Mouse (Mus musculus): Measurements from ENCODE around the gene Adgre1.
"Not testable (repeated sequence)": the region's sequence is repeated elsewhere in the genome, so short reads cannot be mapped to it uniquely, and the experiment has no call there.

The Adgre1 gene

DNA sequence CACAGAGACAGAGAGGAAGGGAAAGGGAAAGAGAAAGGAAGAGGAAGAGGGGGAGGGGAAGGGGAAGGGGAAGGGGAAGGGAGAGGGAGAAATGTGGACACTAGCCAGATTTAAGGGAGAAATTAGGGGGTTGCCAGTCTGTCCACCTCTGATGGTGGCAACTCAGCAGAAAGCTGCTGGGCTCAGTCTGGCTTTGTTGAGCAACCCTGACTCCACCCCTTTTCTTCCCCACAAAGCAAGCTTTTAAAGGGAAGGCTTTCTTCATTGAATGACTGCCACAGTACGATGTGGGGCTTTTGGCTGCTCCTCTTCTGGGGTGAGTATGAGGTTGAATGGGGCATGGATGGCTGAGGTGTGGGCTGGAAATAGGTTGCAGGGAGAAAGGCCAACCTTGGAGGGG, at the start of gene Adgre1:
Gene Adgre1 (plus strand): TSS at position 251 of the 400 bp plus-strand sequence.
- no peak for DNase-seq (ENCODE audit: low spot score in 2 of 2)

DNA sequence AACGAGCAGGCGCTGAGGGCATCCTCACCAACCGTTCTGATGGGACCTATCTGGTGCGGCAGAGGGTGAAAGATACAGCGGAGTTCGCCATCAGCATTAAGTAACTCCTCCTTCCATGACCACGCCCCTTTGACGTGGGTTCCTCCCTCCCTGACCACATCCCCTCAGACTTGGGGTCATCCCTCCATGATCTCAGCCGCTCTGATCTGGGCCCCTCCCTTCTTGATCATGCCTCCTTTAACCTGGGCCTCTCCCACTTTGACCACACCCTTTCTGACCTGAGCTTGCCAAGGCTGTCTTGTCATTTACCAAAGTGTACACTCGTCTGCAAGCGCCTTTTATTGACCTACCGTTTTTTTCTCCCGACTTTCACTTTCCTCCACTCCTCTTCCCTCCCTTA, 46.7 kb upstream of the Adgre1 start:
- DNase-seq (ENCODE audit: low spot score in 2 of 2), result no peak

DNA sequence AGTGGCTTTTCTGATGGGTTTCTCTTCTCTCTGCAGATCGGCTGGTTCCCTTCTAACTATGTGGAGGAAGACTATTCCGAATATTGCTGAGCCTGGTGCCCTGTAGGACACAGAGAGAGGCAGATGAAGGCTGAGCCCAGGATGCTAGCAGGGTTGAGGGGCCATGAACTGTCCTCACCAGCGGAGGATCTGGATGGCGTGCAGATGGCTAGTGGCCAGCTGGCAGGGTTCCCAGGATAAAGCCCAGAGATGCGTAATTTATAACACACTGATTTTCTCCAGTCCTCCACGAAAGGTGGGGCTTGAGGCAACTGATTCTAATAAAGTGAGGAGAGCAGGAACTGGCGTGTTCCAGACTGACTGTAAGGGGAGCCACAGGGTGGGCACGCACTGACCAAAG, 30.9 kb upstream of the Adgre1 start:
- DNase-seq (ENCODE audit: low spot score in 2 of 2), result no peak

DNA sequence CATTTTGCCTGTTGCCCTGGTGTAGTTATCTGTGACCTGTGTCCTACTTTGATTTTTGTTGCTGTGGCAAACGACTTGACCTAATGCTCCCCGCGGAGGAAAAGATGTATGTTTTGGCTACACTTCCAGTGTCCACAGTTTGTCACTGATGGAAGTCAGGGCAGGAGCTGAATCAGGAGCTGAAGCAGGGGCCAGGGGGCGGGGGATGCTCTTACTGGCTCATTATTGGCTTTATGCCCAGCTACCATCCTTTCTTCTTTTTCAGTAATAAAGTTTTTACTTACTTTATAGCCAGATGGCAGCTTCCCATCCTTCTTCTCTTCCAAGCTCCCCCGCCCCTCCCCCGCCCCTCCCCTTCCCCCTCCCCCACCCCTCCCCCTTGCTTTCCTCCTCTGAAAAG, 29.5 kb upstream of the Adgre1 start:
- DNase-seq (ENCODE audit: low spot score in 2 of 2), result no peak

DNA sequence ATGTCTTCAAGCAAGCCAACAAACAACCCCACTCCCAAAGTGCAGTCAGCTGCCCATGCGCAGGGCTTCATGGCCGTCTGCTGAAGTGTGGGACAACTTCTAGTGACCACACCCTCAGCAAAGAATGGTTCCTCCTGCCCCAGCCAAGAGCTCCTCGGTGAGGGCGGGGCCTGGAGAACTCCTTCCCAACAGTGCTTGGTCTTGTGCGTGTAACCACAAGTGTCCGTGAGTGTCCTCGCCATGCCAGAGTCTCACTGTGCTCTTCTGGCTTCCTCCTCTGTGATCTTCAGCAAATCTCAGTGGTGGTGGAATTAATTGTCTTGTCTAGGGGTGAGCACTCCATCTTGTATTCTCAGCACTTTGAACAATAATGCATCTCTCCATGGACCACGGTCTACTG, 27.5 kb upstream of the Adgre1 start:
- DNase-seq (ENCODE audit: low spot score in 2 of 2), result no peak

DNA sequence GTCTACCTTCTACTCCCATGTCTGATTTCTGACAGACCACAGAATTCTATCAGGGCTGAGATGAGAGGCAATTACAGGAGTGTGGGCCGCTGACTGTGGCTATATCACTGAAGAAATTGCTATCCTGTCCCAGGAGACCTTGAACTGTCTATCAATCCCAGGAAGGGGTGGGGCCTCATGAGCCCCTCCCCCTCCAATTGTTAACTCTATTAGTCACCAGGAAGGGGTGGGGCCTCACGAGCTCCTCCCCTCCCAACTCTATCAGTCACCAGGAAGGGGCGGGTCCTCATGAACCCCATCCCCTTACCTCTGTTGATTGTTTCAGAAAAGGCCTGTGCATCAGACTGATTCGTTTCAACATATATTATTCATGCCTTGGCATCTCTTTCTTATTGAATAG, 26.2 kb upstream of the Adgre1 start:
- DNase-seq (ENCODE audit: low spot score in 2 of 2), result no peak

DNA sequence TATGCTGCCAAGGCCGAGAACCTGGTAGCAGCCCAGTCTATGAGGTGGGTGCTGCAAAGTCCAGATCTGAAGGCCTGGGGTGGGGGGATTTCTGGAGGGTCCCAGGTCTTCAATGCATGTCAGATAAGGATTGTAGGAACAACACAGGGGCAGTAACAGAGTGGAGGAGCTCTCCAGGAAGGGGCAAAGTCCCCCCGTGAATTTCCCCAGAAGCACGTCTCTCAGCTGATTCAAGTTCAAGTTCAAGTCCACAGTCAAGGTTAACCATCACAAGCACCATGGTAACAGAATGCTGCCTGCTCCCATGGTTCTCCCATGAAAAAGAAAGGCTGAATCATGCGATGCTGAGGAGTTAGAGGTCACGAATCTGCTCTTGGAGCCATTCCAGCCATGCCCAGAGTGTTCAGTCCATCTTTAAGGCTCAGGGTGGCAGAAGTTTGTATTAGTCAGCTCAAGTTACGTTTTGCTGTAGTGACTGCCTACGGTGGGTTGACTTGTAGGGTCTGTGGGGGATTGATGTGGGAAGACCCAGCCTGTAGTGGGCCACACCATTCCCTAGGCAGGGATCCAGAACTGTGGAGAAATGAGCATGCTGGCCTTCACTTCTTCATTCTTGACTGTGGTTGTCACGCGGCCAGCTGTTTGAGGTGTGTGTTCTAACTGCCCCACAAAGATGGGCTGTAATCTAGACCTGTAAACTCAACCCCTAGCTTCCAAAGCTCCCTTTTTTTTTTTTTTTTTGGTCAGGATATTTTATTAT, 24.3 kb upstream of the Adgre1 start:
- no peak for DNase-seq (ENCODE audit: low spot score in 2 of 2)

DNA sequence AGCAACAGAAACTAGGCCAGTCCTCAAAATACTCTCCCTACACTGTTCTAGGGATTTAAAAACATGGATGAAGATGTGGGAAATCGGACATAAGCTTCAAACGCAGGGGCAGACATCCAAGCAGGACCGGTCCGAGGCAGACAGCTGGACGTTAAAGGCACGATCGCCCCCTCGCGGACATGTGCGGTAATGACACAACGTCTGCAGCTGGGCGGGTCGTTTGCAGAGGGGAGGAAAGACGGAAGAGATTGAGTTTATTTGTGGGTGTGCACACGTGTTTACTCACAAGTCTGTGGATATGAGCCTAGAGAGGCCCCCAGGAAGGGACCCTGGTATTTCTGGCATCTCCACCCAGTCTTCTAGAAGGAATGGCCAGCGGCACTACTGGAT, 23.7 kb upstream of the Adgre1 start:
- peak; percentile 84 to 88 for DNase-seq (ENCODE audit: low spot score in 2 of 2)

DNA sequence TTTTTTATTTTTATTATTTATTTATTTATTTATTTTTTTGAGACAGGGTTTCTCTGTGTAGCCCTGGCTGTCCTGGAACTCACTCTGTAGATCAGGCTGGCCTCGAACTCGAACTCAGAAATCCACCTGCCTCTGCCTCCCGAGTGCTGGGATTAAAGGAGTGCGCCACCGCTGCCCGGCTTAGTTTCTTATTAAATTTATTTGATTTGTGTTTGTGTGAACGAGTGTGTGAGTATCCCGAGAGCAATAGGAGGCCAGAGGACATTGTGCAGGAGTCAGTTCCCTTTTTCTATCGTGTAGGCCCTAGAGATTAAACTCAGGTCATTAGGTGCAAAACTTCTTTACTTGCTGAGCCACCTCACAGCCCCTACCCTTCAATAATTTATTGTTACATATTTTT, 23.3 kb upstream of the Adgre1 start:
- not testable (repeated sequence) for DNase-seq (ENCODE audit: low spot score in 2 of 2)

DNA sequence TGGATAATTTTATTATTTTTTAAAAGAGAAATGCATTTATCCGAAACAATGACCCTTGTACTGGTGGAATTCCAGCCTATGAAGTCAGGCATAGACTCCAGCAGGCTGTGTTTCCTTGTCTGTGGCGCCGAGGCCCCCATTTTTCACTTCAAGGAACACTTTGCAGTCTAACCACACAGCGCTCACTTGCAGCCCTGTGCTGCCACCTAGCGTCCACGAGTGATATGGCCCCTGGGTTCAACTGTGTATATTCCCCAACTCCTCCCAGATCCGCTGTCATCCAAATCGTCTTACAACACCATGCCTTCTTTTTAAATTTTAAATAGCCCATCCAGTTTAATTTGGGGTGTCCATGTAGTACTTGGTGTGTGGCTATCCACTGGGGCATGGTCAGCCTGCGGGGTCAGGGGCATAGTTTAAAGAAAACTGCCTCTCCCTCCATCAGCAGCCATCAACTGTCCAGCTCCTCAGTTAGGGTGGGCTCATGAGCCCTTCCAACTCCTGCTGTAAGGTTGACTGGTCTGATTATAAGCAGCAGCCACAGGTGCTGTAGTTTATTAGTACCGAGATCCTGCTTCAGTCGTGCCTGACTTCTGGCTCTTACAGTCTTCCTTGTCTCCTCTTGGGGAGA, 22.7 kb upstream of the Adgre1 start:
- peak; percentile 93 to 97 for DNase-seq (ENCODE audit: low spot score in 2 of 2)

DNA sequence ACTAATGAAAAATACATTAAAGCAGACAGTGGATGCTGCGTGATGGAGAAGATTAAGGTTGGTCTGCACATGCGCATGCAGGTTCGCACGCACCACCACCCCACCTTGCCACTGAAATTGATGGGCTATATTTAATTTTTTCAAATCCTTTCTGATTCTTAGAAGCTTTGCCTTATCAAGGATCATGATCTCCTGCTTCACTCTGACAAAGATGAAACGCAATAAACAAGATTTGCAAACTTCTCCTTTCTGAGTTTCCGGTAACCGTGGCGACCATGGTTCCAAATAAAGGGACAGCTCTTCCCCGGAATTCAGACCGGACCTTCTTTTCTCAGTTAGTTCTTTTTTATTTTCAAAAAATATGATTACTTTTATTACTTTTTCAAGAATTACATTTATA, 20.5 kb upstream of the Adgre1 start:
- no peak for DNase-seq (ENCODE audit: low spot score in 2 of 2)

DNA sequence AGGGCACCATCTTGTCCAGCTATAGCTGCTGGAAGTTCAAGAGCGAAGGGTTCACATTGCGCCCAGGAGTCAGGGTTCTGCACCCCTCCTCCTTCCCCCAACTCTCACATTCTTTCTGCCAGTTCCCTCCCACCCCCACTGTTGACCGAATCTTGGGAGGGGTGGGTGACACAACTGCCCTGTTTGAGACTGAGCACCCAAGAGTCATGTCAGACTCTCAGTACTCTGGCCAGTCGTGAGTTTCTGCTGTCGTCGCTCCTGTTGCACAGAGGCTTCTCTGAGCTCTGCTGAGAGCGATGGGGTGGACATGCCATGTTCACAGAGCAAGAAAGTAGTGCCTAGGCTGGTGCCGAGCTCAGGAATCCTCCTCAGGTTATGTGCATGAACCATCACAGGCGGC, 19.2 kb upstream of the Adgre1 start:
- DNase-seq (ENCODE audit: low spot score in 2 of 2), result no peak

DNA sequence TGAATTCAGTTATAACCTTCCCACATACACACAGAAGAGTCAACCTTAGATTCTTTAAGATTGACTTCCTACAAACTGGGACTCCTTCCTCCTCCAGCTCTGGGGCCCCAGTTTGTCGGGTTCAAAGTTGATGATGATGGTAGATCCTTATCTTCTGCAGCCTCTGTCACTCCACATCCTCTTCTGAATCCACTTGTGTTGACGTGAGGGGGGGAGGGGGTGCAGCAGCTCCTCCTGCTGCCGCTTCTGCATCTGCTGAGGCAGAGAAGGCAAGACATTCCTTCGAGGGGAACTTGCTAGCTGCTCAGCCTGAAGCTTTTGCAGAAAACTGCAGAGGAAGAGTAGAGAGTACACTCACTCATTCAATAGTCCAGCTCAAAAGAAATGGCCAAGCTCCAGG, 16.9 kb upstream of the Adgre1 start:
- no peak for DNase-seq (ENCODE audit: low spot score in 2 of 2)

DNA sequence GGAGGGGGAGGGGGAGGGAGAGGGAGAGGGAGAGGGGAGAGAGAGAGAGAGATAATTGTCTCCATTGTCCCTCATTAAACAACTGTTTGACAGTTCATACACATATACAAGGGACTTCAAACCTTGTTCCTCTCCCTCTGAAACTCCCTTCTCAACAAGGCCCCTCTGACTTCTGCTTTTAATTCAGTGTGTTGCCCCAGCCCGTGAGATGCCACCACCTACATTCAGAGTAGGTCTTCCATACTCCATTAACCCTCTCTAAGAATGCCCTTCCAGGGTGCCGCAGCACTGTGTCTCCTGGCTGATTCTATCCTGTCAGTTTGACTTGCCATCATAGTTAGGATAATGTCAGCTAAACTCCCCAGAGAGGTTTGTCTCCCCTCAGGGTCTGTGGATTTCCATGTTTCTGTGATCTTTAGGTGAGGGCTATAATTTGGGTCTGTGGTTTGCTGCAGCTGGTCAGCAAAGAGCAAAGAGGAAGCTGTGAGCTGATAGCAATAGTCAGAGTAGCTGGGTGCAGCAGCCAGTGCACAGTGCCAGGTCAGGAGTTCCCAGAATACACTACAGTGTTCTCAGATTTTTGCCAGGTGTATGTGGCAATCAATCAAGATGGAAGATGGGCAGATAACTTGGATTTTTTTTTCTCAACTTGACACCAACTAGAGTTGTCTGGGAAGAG, 14.3 kb upstream of the Adgre1 start:
- no peak for DNase-seq (ENCODE audit: low spot score in 2 of 2)

DNA sequence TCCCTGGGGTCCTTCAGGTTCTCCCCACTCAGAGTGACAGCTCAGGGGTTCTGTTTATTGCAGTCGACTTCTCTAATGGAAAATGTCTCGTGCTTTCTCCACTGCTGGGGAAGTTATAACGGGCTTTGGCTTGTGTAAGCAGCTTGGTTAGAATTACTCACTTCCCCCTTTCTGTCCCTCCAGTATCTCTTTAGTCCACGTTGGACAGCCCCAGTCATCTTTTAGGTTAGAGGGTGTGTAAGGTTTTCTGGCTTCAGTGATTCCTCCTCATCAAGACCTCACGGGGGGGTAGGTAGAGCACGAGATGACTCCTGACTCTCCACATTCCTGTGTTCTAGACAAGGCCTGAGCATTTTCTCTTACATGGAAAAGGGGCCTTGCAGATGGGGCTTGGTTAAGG, 11.5 kb upstream of the Adgre1 start:
- DNase-seq (ENCODE audit: low spot score in 2 of 2), result no peak

DNA sequence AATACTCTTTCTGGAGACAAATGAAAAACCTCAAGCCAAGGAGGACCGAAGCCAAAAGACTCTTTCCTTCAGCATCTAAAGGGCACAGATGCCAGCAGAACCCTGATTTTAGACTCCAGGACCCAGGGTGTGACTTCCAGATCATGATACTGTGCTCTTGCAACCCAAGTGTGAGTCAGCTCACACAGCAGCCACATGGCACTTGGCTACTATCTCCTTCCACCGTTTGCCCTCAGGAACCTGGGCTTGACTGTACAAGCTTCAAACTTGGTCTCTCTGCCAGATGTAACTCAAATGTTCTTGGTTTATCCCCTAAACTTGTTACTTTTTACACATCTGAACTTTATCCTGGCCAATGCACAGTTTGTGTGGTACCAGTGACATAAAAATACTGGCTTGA, 10.7 kb upstream of the Adgre1 start:
- no peak for DNase-seq (ENCODE audit: low spot score in 2 of 2)

DNA sequence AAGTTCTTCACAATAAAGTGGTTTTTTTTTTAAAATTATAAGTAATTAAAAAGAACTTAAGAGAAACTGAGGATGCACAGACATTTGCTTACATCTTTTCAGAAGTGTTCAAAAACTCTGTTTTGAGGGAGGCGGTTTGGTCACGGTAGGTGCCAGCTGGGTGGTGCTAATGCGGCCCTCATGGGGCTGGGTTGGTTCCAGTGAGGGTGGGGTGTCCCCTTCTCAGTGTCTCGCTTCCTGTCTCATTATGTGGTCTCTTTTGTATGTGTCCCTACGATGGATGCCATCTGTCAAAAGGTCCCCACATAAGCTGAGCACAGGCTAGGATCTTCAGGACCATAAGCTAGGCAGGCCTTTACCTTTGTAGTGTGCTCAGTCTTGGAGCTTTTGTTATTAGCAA, 9.4 kb upstream of the Adgre1 start:
- no peak for DNase-seq (ENCODE audit: low spot score in 2 of 2)

DNA sequence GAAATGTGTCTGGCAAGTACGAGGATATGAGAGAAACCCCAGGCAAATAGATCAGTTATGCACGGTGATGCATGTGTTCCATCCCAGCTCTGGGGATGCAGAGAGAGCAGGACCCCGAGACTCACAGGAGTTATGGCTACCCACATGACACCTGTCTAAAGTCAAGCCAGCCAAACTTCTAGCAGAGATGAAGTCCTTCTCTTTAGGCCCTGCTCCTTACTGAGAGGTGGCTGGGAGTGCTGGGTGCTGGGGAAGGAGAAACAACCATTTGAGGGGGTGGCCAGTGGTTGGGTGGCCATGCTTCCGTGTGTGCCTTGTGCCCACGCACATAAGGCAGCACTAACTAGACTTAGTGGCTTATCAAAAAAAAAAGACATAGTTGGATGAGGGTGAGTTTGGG, 8.3 kb upstream of the Adgre1 start:
- no peak for DNase-seq (ENCODE audit: low spot score in 2 of 2)

DNA sequence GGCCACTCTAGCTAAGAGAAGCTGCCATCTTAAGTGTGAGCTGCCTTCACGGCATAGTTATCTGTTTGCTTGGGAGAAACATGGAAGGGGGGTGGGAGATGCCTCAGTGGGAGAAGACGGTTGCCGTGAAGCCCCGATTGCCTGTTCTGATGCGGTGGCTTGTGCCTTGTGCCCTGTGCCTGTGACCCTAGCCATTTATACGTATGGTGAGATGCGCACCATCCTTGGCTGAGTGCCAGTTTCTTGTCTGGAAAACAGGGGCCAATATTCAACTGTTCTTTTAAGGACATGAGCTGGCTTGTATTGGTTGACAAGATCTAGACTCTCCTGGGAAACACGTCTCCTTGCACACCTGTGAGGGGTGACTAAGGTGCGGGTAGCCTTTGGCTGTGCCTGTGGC, 7.4 kb upstream of the Adgre1 start:
- DNase-seq (ENCODE audit: low spot score in 2 of 2), result no peak

DNA sequence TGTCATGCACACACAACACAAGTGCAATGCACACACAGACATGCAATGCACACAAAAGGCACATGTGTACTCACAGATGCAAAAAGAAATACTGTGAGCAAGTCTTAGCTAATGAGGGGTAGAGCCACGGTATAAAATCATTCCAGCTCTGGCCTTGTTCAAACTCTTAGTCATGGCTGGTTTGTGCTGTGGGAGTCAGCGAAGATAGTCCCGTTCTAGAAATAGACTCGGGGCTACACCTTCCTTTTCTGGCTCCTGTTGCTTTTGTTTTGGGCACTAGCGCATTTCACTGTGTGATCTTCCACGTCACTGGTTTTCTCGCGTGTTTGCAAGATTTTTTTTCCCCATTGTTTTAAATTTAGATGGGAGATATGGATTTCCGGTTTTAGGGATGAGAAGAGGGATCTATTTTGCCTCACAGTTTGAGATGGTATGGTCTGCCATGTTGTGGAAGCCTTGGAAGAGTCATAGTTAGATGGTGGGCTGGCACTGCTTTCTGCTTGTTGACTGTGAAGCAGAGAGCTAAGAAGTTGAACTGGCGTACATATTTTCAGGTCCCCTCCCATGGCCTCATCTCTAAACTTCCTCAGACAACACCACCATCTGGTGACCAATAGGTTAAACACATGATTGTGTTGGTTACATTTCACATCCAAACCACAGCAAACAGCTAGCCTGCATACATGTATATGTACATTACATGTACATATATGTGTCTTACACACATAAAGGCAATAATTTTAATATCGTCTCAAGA, 1.2 kb downstream of the Adgre1 start:
- DNase-seq (ENCODE audit: low spot score in 2 of 2), result no peak
